Mouse (Mus musculus) spleen, adult 10 weeks (tissue): Measurements from ENCODE around the gene Gm21854. TPM values are rescaled to one million over a fixed set of nuclear protein-coding genes. Genes with fewer than 3 reads are reported as not detected.

Source experiments
- polyA plus RNA-seq: library from polyadenylated mRNA; stranded (reverse); fragments of 350-450 nt; fragmentation: Illumina TruSeq; extraction: RNeasy Lipid Tissue Mini Kit (QIAGEN cat#74804); gene quantifications from one replicate; pipeline ENCODE4 v1.2.3, GENCODE M21; 2015; ENCODE audit warnings: low replicate concordance; ENCODE audit not compliant: insufficient read depth

Gene Gm21854
- polyA plus RNA-seq = not detected

DNA sequence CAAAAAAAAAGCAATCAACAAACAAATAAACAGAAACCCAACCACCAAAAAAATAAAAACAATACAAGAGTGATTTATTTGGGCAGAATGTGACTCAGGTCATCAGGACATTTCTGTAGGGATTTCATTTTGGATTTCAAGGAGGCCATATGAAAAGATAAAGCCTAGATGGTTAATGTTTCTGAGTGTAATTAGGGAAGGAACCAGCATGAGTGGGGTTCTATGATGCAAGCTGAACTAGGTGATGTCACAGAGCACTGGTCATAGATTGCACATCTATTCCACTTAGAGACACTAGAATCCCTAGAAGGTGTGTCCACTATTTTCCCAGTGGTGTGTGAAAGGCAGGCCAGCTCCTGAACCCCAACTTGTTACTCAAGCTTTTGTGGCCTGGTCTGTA, at the start of gene Gm21854:
Gene Gm21854, plus strand, starts transcription at position 301 of the 400 bp plus-strand sequence.

Other genes starting within 250 kb of the Gm21854 start
- not detected for gene Gm20914, start 69.0 kb downstream of the Gm21854 start, polyA plus RNA-seq
- not detected for gene Gm28171, start 136.4 kb downstream of the Gm21854 start, polyA plus RNA-seq